Mouse (Mus musculus) stomach, embryonic 16.5 days (tissue): Measurements from ENCODE around the gene Naa38. TPM values are rescaled to one million over a fixed set of nuclear protein-coding genes. Genes with fewer than 3 reads are reported as not detected.
"Not testable (repeated sequence)": the region's sequence is repeated elsewhere in the genome, so short reads cannot be mapped to it uniquely, and the experiment has no call there.

Source experiments
- ATAC-seq: fragments of 200-750 bp; cut with Nextera tagmentation; 2 replicates; pipeline ENCODE4 v1.8.0; 2017; ENCODE audit warnings: moderate number of reproducible peaks, moderate TSS enrichment; ENCODE audit not compliant: insufficient read depth, low FRiP score
- H3K27ac ChIP-seq: fragments of 300-500 bp; sonication (generic); 2 replicates; pipeline ENCODE4 v1.5.1; 2014; ENCODE audit warnings: low read length
- H3K27me3 ChIP-seq: fragments of 300-500 bp; sonication (generic); 2 replicates; pipeline ENCODE4 v1.6.1; 2014; ENCODE audit warnings: low read length, control low read depth, mixed read lengths; ENCODE audit not compliant: control insufficient read depth, insufficient read depth
- H3K36me3 ChIP-seq: fragments of 300-500 bp; sonication (generic); 2 replicates; pipeline ENCODE4 v1.6.1; 2014; ENCODE audit warnings: low read length; ENCODE audit not compliant: control insufficient read depth, insufficient read depth
- H3K4me1 ChIP-seq: fragments of 300-500 bp; sonication (generic); 2 replicates; pipeline ENCODE4 v1.6.1; 2014; ENCODE audit warnings: low read length, control low read depth, mixed read lengths; ENCODE audit not compliant: control insufficient read depth, insufficient read depth
- H3K4me2 ChIP-seq: fragments of 300-500 bp; sonication (generic); 2 replicates; pipeline ENCODE4 v1.6.1; 2014; ENCODE audit warnings: low read depth, low read length, mixed read lengths
- H3K4me3 ChIP-seq: fragments of 300-500 bp; sonication (generic); replicated peaks from 2 replicates; pipeline ENCODE4 v1.5.1; 2014; ENCODE audit warnings: mild to moderate bottlenecking, low read length
- H3K9ac ChIP-seq: fragments of 300-500 bp; sonication (generic); 2 replicates; pipeline ENCODE4 v1.6.1; 2014; ENCODE audit warnings: low read length
- H3K9me3 ChIP-seq: fragments of 300-500 bp; sonication (generic); replicated peaks from 2 replicates; pipeline ENCODE4 v1.6.1; 2016; ENCODE audit warnings: low read length, control low read depth; ENCODE audit not compliant: control insufficient read depth
- WGBS: fragments of 180-500 bp; shearing (Covaris S2); extraction: QIAGEN DNeasy Blood & Tissue Kit; methylation state at CpG from one replicate; pipeline ENCODE4 v1.1.7; 2014; 5-methylcytosine and 5-hydroxymethylcytosine counted together
- polyA plus RNA-seq: library from polyadenylated mRNA; unstranded; fragments of >200 nt; fragmentation: Nextera tagmentation; extraction: Ambion mirVana; gene quantifications from 2 replicates; pipeline ENCODE4 v1.2.1, GENCODE M21; 2015

The Naa38 gene
- polyA plus RNA-seq: 144 and 148 TPM in 2 replicates

GRCm38 (mm10) chr11:69395235-69395633 is at the start of gene Naa38, which contains the start of gene Cyb5d1:
Gene Naa38, plus strand, starts transcription at chr11:69395487.
Gene Cyb5d1, minus strand, starts transcription at chr11:69395631.
- Histone ChIP-seq H3K4me2 (peak within 1 kb of the TSS; percentile 77), H3K4me1 (peaks cover 25% of the 10 kb centered on the region), H3K4me3 (peak within 1 kb of the TSS; percentile 73), H3K9ac (peak within 1 kb of the TSS; percentile 97), H3K27ac (peak within 1 kb of the TSS; percentile 97)
- ATAC-seq: peak; percentile 80
- not testable (repeated sequence) for H3K9me3 ChIP-seq, H3K36me3 ChIP-seq, H3K27me3 ChIP-seq
- WGBS: under 1% methylated on average over 21 of the region's 24 CpGs

DNA sequence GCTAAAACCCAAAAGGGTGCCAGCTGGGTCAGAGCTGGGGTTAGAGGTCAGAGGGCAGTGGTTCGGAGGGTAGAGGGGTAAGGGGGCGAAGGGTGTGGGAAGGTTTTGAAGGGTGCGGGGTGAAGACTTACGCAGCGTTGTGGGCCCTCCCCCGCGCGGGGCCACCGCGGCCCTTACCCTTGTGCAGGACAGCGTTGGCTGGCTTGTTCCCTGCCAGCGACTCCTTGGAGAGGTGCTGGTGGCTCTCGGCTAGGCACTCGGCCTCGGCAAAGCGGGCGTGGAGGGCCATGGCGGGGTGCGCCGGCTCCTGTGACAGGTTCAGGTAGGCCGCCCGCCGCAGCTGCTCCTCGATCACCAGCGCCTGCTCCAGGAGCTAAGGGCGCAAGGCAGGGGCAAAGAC is 48.8 kb upstream of the Naa38 start:
- peaks cover 4% of the 10 kb centered on the region for H3K36me3 ChIP-seq
- no peak overlapping the region for H3K4me2 ChIP-seq
- 87% methylated on average over 26 of the region's 26 CpGs for WGBS
- ATAC-seq: 0 out of 2 replicates have a peak, but pooled peaks have one; percentile 19
- no peaks in the 10 kb centered on the region for H3K9me3 ChIP-seq
- H3K27me3 ChIP-seq: no peaks in the 10 kb centered on the region
- no peak overlapping the region for H3K4me3 ChIP-seq
- H3K9ac ChIP-seq: no peak overlapping the region
- H3K4me1 ChIP-seq: no peaks in the 10 kb centered on the region; the same call in 1 of the 2 replicates
- H3K27ac ChIP-seq: no peak overlapping the region

- no peak for ATAC-seq
- Histone ChIP-seq H3K27me3 (no peaks in the 10 kb centered on the region), H3K9me3 (no peaks in the 10 kb centered on the region), H3K4me2 (no peak overlapping the region), H3K4me3 (no peak overlapping the region), H3K36me3 (peaks cover 43% of the 10 kb centered on the region), H3K9ac (no peak overlapping the region), H3K27ac (no peak overlapping the region), H3K4me1 (no peaks in the 10 kb centered on the region)
- 91% methylated on average over 5 of the region's 5 CpGs for WGBS
Observed at GRCm38 (mm10) chr11:69356544-69356943, 38.7 kb upstream of the Naa38 start.

- Histone ChIP-seq H3K27ac (no peak overlapping the region), H3K27me3 (no peaks in the 10 kb centered on the region), H3K36me3 (peaks cover 49% of the 10 kb centered on the region), H3K9me3 (no peaks in the 10 kb centered on the region), H3K4me3 (no peak overlapping the region), H3K9ac (no peak overlapping the region), H3K4me1 (no peaks in the 10 kb centered on the region), H3K4me2 (no peak overlapping the region)
- no peak for ATAC-seq
- WGBS: 84% methylated on average over 12 of the region's 12 CpGs
Observed at GRCm38 (mm10) chr11:69357690-69358089, 37.6 kb upstream of the Naa38 start.

DNA sequence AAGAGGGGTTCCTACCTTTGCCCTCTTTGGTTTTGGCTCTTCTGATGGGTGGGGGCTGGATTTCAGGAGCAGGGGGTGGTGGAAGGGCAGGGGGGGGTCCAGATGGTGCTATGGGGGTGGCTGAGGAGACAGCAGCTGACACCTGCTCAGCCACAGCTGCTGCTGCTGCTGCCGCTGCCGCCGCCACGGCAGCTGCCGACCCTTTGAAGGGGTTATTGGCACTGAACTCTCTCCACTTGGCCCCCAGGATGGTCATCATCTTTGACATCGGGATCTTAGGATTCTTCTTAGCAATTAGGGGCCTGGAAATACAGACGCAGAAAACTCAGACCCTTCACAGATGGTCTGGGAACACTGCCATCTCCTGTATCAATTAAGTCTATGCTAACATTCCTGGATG is 33.3 kb upstream of the Naa38 start:
- H3K4me1 ChIP-seq: peaks cover 28% of the 10 kb centered on the region

GRCm38 (mm10) chr11:69362479-69362878 is 32.8 kb upstream of the Naa38 start:
- peaks cover 32% of the 10 kb centered on the region for H3K36me3 ChIP-seq

More for the DNA sequence above, 33.3 kb upstream of the Naa38 start:
- no peak overlapping the region for H3K27ac ChIP-seq
- H3K9me3 ChIP-seq: no peaks in the 10 kb centered on the region
- H3K4me3 ChIP-seq: no peak overlapping the region
- no peaks in the 10 kb centered on the region for H3K27me3 ChIP-seq
- WGBS: 54% methylated on average over 7 of the region's 7 CpGs
- no peak for ATAC-seq
- peaks cover 36% of the 10 kb centered on the region for H3K36me3 ChIP-seq
- H3K4me2 ChIP-seq: no peak overlapping the region
- H3K9ac ChIP-seq: no peak overlapping the region

GRCm38 (mm10) chr11:69364376-69364775 is 30.9 kb upstream of the Naa38 start:
- no peaks in the 10 kb centered on the region for H3K27me3 ChIP-seq
- no peaks in the 10 kb centered on the region for H3K9me3 ChIP-seq
- H3K4me1 ChIP-seq: peaks cover 28% of the 10 kb centered on the region
- no peak for ATAC-seq
- peaks cover 29% of the 10 kb centered on the region; the same call in 1 of the 2 replicates for H3K36me3 ChIP-seq
- H3K27ac ChIP-seq: peak overlapping the region; percentile 100
- H3K9ac ChIP-seq: peak overlapping the region; percentile 33; the same call in 1 of the 2 replicates
- H3K4me2 ChIP-seq: peak overlapping the region; percentile 95
- H3K4me3 ChIP-seq: peak overlapping the region; percentile 85; the same call in 1 of the 2 replicates
- 35% methylated on average over 8 of the region's 8 CpGs for WGBS

More at GRCm38 (mm10) chr11:69362479-69362878, 32.8 kb upstream of the Naa38 start:
- Histone ChIP-seq H3K27ac (no peak overlapping the region), H3K9me3 (no peaks in the 10 kb centered on the region), H3K9ac (no peak overlapping the region), H3K4me3 (no peak overlapping the region), H3K27me3 (no peaks in the 10 kb centered on the region), H3K4me1 (peaks cover 28% of the 10 kb centered on the region), H3K4me2 (no peak overlapping the region)
- ATAC-seq: no peak
- 72% methylated on average over 2 of the region's 2 CpGs for WGBS

DNA sequence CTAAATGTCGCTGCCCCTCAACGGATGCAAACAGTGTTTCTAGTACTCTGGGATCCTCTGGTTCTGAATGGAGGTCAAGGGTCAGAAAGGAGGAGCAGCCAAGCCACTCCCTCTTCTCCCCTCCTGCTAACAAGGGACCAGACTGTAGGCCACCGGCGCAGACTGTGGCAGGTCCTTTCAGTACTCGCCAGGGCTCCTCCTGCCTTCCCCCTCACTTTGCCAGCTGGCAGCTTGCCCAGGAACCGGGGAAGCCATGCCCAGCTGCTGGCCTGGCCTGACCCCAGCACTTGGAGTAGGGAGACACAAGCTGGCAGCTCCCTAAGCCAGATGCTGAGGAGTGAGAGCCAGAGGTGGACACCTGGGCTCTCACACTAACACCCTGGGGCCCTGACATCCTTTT is 30.4 kb upstream of the Naa38 start:
- peak overlapping the region; percentile 84 for H3K9ac ChIP-seq
- ATAC-seq: peak; percentile 46

DNA sequence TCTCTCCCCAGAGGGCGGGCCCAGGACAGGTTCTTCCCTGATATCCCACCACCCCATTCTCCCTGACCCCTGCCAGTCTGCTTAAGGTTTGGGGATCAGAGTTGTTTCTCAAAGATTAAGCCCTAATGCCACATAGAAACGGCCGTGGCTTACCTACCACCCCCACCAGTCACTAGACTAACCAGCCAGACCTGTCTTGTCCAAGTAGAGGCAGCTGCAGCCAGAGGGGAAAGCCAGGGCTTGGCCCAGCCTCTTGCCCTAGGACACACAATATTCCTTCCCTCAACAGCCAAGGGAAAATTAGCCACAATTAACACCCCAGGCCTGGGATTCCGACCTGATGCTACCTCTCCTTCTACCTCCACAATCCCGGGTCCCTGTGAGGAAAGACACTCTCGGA is 29.6 kb upstream of the Naa38 start:
- Histone ChIP-seq H3K4me3 (peak overlapping the region; percentile 85), H3K27ac (peak overlapping the region; percentile 100), H3K27me3 (no peaks in the 10 kb centered on the region), H3K4me1 (peaks cover 31% of the 10 kb centered on the region), H3K9me3 (no peaks in the 10 kb centered on the region), H3K4me2 (peak overlapping the region; percentile 95), H3K9ac (peak overlapping the region; percentile 84), H3K36me3 (peaks cover 19% of the 10 kb centered on the region; the same call in 1 of the 2 replicates)
- peak; percentile 28; the same call in 1 of the 2 replicates for ATAC-seq
- WGBS: 16% methylated on average over 6 of the region's 6 CpGs

More for the DNA sequence above, 30.4 kb upstream of the Naa38 start:
- no peaks in the 10 kb centered on the region for H3K27me3 ChIP-seq
- peak overlapping the region; percentile 95 for H3K4me2 ChIP-seq
- H3K9me3 ChIP-seq: no peaks in the 10 kb centered on the region
- WGBS: 6% methylated on average over 6 of the region's 6 CpGs
- peaks cover 27% of the 10 kb centered on the region; the same call in 1 of the 2 replicates for H3K36me3 ChIP-seq
- peaks cover 28% of the 10 kb centered on the region for H3K4me1 ChIP-seq
- H3K27ac ChIP-seq: peak overlapping the region; percentile 100
- peak overlapping the region; percentile 85 for H3K4me3 ChIP-seq
